In the genomic region with DNA sequence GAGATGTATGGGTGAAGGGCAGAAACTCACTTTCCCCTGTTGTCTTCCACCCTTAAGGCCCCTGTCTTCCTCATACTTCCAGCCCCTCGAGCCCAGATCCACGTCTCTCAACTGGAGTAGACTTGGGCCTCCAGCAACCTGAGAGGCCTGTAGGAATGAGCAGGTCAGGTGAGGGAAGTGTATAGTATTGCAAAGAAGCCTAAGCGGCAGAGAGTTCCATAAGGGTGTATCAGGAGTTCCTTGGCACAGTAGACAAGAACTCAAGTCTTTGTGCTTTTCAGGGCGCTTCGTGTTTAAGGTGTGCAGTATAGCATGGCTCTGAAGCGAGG, we compare ENCODE assay signal across 1 mouse cellular context.
TF ChIP-seq lines count a peak whose summit lies in the region.

No protein-coding gene starts in this region.

TF ChIP-seq in MEL, 35 proteins besides CTCF, POLR2A, EP300 and RAD21:
- TF ChIP-seq ZC3H11A (IDR thresholded peaks at IDR 0.05; ENCODE audit: low read depth, low read length) (no peak), TBP (IDR thresholded peaks at IDR 0.05; ENCODE audit: low read depth, low read length) (0 out of 2 replicates have a peak, but pooled peaks have one; percentile 35)
